Mouse (Mus musculus) cortical plate, adult 2 months (tissue): ENCODE data around the gene Klc4.

Experiments
- CTCF ChIP-seq: fragments of 200-500 bp; IDR thresholded peaks from 2 replicates; pipeline ENCODE4 v1.5.1; 2011; ENCODE audit warnings: mild to moderate bottlenecking, control low read depth, low read length; ENCODE audit not compliant: insufficient read depth; ENCODE audit errors: extremely low read depth
- POLR2A ChIP-seq: fragments of 200-500 bp; IDR thresholded peaks from 2 replicates; pipeline ENCODE4 v1.6.1; 2011; ENCODE audit warnings: mild to moderate bottlenecking, low read length, control low read depth; ENCODE audit not compliant: insufficient read depth; ENCODE audit errors: extremely low read depth

GRCm38 (mm10) chr17:46649811-46650210 lies 4.0 kb upstream of the Klc4 start:
- no peak for TF ChIP-seq CTCF
- no peak for TF ChIP-seq POLR2A
